Mouse (Mus musculus) stomach, postnatal 0 days (tissue): ENCODE data around the gene Vav2.

Source experiments
- CTCF ChIP-seq: IDR thresholded peaks from 2 replicates; pipeline ENCODE4 v1.5.1; 2016; ENCODE audit warnings: antibody characterized with exemption, low read depth, mild to moderate bottlenecking, moderate library complexity
- EP300 ChIP-seq: optimal IDR thresholded peaks from 2 replicates; pipeline ENCODE3; 2016; ENCODE audit warnings: antibody characterized with exemption

- TF ChIP-seq CTCF (no peak), EP300 (no peak)
These were observed 72.1 kb downstream of the Vav2 start for GRCm38 (mm10) chr2:27354610-27355211.
